Mouse (Mus musculus) frontal cortex, adult (tissue): ENCODE measurements around the gene Fbxl16.

Experiments
- ATAC-seq: cut with Nextera tagmentation; 2 replicates; pipeline ENCODE4 v1.9.2; 2017; ENCODE audit warnings: mild to moderate bottlenecking, moderate library complexity, mixed read lengths; ENCODE audit not compliant: low TSS enrichment

Gene Fbxl16

DNA sequence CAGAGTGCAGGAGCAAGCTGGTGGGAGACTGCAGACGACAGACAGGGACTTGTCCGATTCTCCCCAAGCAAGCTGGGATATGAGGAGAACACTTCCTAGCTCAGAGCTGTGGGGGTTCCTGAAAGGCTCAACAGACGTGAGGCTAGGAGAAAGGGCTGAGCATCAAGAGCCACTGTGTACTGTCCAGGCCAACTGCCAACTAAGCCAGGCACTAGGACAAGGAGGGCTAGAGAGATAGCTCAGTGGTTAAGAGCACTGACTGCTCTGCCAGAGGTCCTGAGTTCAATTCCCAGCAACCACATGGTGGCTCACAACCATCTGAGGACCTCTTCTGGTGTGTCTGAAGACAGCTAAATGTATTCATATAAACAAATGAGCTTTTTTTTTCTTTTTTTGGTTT lies 33.6 kb downstream of the Fbxl16 start:
- ATAC-seq, result no peak

DNA sequence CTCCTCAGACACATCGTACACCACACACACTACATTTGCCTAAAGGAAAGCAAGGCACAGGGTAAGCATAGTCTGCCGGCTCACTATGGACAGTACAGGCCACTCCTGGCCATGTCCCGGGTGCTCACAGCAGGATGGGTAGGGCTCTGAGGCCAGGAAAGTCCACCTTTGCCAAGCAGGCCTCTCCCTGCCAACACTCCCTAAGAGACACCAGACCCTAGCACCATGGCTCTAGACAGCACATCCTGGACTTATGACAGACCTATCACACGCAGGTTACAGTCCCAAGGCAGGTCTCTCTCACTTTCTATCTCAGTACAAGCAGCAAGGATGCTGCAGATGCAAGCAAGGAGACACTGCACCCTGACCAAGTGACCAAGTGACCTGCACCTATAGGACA lies 34.2 kb downstream of the Fbxl16 start:
- ATAC-seq, result no peak

DNA sequence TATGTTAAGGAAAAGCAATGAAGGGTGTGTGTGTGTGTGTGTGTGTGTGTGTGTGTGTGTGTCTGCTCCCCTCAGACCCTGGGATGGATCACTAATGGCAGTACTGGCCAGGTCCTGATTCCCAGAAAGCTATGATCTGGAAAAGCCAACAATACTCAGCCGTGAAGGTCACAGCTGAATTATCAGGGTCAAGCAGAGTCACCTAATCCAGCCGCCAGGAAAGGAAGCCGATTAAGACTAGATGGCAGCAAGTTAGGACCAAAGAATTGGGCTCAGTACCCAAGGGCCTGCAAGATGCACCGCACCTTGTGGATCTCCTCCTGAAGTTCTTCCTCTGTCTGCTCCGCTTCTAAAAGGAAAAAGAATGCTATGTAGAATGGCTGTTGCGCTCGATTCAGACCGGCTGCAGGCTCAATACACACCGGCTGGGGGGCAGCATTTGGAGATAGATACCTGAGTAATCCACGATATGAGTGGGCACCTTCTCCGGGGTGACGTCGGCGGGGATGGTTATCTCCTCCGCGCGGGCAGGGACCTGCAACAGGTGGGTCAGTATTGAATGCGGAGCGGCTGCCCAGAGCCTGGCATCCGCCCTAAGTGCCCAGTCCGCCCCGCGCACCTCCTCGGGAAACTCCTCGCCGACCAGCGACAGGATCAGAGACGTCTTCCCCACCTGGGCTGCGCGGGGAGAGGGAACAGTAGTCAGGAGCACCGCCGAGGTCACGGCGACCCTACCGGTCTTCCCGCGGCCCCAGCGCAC lies 34.9 kb downstream of the Fbxl16 start:
- ATAC-seq, result 0 out of 2 replicates have a peak, but pooled peaks have one; percentile 5

DNA sequence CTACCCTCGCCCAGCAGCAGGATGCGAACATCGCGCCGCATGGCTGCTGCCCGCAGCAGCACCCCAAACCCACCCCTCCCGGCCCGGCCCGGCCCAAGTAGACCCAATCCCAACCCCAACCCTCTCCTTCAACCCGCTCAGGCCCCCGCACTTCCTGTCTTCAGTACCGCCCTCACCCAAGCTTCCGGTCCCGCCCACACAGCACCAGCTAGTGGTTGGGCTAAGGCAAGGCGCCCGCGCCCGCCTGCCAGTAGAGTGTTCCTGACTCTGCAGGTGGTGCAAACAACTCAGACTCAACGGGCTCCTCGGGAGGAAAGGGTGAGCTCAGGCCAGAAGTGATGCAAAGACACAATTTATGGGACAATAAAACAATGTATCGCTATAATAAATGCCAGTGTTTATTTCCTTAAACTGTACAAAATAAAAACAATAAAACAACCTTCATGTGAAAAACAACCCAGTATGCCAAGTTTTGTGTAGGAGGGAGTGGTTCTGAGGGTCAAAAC lies 35.6 kb downstream of the Fbxl16 start, which contains the start of gene Rhot2:
Gene Rhot2, minus strand, starts transcription at position 456 of the 506 bp plus-strand sequence.
- ATAC-seq, result peak; percentile 95

DNA sequence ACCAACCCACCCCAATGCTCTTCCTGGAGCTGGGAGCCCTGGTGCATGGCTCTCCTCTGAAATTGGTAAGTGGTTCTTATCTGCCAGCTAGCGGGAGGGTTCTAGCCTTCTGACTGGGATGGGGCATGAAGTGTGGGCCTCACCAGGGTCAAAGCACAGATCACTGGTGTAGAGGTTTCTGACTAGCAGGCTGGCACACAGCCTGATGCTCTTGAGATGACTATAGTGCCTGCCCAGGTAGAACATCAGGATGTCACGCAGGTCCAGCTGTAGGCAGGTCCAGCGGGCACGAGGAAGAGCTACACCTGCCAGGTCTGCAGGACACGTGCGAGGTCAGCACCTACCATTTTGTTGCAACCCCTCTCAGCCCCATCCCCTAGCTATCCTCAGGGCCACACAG lies 51.3 kb downstream of the Fbxl16 start:
- ATAC-seq, result no peak

DNA sequence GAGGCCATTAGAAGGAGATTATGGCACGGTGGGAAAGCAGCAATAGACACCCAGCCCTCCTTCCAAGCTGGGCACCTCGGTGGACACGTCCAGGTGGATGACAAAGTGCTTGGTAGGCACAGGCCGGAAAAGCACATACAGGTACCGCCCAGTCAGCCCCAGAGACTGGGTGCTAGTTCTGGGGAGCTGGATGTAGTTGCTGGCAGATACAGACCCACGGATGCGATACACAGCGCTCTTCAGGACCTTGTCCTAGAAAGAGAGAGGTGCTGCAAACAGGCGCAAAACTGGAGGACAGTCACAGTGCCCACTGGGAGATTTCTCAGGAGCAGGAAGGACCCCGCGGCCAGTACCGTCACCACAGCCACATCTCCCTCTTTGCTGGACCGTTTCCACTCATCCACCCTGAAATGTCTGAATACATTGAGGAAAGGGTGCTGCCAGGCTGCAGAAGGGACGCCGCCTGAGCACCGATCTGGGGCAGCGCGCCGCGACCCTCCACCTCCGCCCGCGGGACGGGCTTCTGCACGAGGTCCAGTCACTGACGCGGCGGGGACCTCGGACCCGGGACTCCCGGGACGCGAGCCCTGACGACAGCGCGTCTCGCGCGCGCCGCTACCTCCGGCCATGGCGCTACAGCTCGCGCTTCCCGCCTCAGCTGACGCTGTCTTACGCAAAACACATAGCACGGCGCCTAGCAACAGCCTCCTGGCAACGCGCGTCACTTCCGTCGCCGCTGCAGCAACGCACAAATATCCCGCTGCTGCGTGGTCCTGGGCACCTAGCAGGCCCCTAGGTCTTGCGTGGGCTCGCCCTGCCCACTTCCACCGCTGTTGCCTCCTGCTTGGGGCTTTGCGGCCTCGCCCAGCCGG lies 52.2 kb downstream of the Fbxl16 start, which contains the start of gene Wdr90:
Gene Wdr90, minus strand, starts transcription at position 670 of the 872 bp plus-strand sequence.
- peak; percentile 97 for ATAC-seq

DNA sequence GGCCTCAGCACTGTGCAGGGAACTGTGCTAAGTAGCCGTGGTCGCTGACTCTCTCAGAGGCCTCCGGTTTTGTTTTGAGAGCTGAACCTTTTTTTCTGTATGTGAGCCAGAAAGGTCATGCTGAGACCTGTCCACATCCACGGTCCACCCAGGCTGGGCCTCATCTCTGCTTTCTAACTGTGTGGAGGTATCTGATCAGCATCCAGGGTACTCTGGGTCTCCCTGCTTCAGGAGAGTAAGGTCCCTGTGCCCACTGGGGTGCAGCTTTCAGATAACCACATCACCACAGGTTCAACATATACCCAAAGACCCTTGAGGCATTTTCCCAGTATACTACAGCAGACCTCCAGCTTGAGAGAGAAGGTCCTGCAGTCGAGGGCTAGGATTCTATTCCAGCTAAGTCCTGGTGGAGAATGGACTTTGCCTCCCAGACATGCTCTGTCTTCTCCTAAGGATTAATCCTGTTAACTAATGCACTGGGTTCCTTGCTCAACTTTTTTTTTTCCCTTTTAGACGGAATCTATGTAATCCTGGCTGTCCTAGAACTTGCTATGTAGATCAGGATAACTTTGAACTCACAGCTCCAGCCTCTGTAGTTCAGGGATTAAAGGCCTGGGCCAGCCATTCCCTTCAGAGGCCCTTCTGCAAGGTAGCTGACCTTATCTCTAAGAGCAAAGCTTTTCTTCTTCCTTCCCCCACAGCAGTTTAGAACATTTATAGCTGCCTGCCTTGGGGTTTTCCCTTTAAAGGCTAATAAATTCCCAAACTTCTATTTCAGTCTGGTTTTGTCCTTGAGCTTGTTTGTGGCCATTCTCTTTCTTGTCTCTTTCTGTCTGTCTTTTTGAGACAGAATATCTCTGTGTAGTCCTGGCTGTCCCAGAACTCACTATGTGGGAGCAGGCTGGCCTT lies 53.1 kb downstream of the Fbxl16 start:
- ATAC-seq, result peak; percentile 20; the same call in 1 of the 2 replicates

DNA sequence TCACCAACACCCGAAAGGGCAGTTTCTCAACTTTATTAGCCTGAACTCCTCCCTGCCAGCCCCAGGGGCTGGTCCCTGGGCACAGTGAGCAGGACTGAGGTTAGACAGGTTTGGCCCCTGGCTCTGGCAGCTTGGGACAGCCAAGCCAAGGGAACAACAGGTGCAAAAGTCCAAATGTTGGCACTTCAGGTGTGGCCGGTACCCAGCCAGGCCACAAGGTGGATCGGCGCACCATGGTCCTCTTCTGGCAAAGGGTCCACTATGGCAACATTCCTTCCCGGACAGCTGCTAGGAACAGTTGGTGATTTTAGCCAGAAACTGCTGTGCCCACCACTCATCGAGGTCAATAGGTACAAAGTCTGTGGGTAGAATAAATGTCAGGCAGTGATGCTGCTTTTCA lies 54.8 kb downstream of the Fbxl16 start:
- no peak for ATAC-seq

DNA sequence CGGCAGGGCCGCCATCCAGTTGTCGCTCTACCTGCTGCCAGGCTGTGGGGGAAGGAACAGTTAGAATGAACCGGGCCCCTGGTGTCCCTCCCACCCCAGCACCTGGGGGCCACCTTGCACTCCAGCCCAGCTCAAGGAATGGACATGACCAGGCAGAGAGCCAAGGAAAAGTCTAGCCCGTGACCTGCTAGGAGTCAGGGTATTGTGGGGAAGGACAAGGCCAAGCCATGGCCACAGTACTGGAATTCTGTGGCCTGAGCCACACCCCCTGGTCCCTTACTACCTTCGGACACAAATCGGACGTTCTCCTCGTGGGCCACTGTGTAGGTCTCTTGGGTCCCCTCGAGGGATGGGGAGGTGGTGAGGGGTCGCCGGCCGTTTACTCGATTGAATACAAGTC lies 55.4 kb downstream of the Fbxl16 start:
- no peak for ATAC-seq

DNA sequence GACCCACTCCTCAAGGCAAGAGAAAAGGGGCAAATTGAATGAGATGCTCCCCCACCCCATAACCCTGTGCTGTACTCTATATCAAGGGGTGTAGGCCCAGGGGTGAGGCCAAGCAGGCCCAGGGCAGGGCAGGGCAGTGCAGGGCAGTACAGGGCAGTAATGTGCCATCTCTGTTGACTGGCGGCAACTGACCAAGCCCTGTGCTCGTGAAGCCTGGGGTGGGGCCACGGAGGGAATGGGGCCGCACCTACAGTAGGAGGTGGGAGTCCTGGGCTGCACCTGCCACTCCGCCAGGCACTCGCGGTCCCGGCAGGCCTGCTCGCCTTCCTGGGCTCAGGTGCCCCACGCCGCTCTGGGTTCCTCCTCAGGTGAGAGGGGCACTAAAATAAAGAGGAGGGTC lies 56.4 kb downstream of the Fbxl16 start:
- no peak for ATAC-seq

DNA sequence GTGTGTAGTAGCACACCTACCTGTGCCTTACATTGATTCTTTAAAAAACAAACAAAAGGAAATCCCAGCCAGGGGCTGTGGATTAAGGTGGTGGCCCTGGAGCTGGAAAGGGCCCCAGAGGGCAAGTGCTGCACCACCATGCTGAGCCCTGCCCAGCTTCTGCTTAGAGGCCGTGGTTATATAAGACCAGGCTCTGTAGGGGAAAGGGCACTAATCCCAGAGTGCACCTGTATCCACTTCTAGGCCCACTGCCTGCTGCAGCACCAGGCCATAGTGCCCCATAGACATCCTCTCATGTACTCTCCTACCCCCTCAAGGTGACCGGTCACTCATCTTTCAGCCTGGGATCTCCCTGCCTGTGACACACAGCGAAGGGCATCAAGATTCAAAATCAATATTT lies 57.3 kb downstream of the Fbxl16 start:
- no peak for ATAC-seq

DNA sequence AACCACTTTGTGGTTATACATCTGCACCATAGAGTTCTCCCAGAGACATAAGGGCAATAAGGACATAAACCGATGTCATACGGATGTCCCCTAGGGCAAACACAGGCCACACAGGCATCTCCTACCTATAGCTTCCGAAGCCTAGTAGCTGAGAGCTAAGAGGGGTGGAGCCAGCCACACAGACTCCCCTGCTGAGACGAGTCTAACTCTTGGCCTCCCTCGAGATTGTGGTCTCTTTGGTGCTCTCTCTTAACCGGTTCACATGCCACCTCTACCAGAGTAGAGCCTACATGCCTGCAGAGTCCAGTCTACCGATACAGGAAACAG lies 58.6 kb downstream of the Fbxl16 start:
- no peak for ATAC-seq

DNA sequence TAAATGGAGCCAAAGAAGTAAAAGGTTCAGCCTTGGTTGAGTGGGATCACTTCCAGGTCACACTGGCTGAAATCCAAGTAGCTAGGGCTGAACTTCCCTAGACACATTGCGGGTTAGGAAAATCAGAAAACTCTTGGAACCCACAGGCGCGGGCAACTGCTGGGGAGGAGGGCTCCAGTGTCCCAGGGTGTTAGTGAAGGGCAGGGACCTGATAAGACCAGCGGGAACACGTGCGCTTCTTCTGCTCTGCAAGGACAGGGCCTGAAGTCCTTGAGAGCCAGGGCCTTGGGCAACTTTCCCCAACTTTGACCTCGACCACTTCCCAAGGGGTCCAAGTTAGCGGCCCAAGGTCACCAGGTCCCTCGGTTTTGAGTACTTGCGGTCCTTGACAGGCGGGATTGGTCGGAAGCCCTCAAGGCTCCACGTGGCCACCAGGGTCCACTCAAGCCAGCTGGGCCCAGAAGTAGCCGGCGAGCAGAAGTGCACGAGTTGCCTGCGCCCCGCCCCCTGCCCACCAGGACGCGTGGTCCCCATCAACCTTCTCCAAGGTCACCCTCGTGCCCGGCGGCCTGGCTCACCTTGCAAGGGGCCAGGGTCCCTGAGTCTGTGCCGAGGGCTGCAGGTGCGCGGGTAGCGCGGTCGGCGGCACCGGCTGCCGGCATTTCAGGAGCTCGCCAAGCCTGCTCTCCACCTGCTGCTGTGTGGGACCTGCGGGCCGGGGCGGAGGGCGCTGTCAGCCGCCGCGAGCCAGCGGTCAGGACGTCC lies 59.1 kb downstream of the Fbxl16 start:
- ATAC-seq, result peak; percentile 9

DNA sequence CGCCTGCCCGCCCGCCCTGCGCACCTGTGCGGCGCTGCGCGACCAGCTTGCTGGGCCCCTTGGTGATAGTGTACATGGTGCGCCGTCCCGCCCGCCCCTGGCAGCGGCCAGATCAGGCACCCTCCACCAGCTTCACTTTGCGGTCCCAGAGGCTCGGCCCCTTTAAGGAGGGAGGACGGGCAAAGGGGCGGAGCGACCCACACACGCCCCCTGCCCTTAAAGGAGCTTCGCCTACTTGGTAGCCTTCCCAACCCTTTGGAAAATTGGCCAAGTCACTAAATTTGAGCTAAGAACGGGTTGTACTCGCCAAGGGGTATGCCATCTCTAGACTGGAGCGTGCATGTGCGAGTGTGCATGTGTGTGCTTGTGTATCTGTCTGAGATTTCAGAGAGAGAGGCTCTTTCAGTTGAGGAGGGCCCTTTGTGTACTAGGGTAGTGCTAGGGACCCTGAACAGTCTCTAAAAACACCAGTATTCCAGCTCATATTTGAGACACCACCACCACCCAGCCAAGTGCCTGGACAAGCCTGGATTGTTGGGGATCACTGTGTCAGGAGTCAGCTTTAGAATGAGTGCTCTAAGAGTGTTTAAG lies 59.8 kb downstream of the Fbxl16 start, which contains the start of gene Mcrip2:
Gene Mcrip2, minus strand, starts transcription at position 164 of the 591 bp plus-strand sequence.
- peak; percentile 86 for ATAC-seq

DNA sequence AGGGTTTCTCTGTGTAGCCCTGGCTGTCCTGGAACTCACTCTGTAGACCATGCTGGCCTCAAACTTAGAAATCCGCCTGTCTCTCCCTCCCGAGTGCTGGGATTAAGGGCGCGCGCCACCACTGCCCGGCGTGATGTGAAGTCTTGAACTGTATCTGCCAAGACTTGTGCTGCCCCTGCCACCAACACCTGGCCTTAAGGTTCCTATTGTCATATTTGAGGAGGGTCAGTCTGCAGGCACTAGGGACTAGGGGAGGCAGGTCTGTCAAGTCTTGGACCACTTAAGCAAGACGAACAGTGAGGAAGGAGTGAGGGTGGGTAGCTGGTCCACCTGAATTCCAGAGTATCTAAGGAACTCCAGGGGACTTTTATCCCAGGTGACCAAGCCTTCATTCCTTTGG lies 60.6 kb downstream of the Fbxl16 start:
- ATAC-seq, result no peak

DNA sequence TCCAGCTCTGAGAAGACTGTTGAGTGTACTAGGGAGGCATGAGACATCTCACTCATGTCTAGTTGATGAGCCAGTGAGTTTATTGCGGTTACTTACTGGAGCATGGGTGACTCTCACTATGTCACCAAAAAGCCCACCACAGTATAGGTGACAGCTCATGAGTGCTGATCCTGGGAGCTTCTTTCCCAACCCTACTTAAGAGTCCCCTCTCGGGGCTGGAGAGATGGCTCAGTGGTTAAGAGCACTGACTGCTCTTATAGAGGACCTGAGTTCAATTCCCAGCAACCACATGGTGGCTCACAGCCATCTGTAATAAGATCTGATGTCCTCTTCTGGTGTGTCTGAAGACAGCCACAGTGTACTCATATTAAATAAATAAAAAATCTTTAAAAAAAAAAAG lies 61.1 kb downstream of the Fbxl16 start:
- ATAC-seq, result no peak
